Mouse (Mus musculus): ENCODE measurements around the gene Igf1.

The Igf1 gene

GRCm38 (mm10) chr10:87861104-87861455 is 3.0 kb downstream of the Igf1 start:
- no peak for DNase-seq

GRCm38 (mm10) chr10:87862899-87863298 is 4.8 kb downstream of the Igf1 start:
- no peak for DNase-seq

DNA sequence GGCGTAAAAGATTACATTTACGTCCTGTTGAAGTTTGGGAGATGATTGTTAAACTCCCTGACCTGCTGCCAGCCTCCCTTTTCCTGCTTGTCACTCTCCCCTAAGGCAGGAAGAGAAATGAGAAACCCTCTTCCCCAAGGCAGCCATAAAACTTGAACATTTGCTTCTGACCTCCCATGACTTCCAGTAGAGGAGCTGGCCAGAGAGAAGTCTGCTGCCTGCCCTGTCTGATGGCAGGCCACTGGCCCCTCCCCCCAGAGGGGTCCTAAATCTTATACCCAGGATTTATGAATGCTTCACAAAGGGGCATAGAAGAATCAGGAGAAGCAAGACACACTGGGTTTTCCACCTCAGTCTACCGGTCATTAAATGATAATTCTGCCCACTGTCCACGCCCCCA is 5.3 kb downstream of the Igf1 start:
- no peak for DNase-seq

DNA sequence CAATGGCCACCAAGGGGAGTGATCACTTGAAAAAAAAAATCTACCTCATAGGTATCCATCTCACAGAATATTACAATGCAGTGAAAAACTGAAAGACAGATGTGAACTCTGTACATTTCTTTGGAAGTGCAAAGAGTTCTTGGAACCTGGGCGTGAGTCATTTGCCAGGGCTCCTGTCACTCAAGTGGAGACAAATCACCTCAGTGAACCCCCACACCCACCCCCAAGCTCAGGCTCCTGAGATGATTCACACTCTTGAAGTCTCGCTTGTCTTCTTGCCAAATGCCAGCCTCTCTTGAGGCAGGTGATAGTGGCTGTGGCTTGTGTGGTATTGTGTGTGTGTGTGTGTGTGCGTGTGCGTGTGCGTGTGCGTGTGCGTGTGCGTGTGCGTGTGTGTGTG is 7.6 kb downstream of the Igf1 start:
- no peak for DNase-seq

DNA sequence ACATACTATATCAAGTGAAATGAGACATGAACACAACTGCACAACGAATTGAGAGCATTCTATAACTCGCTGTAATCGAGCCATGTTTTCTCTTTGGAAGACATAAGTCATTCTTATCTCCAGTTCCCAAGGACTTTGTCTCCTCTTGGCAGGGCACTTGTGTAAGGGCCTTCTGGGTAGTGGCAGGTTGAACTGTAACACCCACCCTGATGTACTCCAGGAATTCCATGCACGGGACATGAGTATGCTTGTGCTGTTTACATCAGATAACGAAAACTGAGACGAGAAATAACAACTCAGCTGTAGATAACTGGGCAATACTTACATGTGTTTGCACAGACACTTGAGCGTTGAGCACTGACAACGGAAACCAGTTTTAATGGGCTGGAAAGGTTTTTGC is 8.4 kb downstream of the Igf1 start:
- DNase-seq = no peak

GRCm38 (mm10) chr10:87867217-87867616 is 9.2 kb downstream of the Igf1 start:
- no peak for DNase-seq

GRCm38 (mm10) chr10:87867631-87868030 is 9.6 kb downstream of the Igf1 start:
- DNase-seq = no peak

DNA sequence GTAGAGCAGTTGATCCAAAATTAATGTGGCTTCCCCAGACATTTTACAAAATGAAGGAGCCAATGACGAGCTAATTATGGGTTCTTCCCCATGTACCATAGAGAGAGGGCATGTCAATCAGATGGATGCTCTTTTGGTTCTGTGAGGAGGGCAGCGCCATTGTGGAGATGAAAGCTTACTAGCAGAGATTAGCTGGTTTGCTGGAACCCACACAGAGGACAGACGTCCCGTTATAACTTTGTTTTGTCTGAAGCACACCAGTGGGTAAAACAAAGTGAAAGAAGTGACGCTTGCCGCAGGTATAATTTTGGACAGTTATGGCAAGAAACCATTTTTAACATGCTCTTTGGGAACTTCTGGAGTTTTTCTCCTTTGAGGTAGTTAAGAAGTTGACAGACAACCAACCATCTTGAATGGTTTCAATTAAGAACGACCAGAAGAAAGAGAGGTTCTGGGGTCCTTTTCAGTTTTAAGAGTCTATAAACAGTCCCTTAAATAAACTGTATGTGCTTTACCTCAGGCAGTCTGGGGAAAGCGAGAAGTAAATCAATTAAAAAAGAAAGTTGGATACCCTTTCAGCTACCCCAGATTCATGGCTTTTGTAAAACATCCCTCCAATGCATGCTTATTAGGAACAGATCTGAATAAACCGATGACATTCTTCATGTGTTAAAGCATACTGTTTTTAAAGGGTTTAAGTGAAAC is 10.4 kb downstream of the Igf1 start:
- no peak for DNase-seq

- DNase-seq = no peak
Observed at GRCm38 (mm10) chr10:87869151-87869550, 11.1 kb downstream of the Igf1 start.

- no peak for DNase-seq
Observed at GRCm38 (mm10) chr10:87869691-87870090, 11.6 kb downstream of the Igf1 start.

DNA sequence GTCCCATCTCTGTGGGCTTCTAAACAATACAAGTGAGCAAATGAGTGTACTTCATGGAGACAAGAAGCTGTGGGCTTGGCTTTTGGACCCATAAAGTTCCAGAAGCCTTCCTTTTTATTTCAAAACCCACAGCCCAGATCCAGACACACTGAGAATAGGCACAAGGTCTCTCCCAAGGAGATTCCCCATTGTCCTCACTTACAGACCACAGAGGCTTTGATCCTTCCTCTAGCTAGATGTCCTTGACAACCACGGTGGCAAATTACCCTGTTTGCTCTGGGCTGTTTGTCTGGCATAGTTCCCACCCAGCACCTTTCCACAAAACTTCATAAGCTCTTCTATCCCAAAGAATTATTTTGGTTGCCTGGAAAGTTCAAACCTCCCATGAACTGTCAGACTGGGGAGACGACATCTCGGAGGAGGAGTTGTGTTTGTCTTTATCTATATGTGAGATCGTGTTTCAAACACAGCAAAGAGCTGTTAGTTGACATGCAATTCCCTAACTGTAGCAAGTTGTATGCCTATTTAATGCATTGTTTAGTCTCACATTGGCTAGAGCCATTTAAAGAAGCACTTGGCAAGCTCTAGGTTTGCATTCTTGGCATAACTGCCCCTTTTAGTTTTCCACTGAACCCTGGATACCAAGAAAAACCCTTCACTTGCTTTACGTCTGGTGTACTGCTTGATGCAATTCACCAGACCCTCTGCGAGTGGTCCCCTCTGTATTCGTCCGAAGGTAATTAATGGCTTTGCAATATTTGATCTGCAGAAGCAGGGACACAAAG is 14.0 kb downstream of the Igf1 start:
- DNase-seq = no peak

- DNase-seq = no peak
Observed at GRCm38 (mm10) chr10:87872854-87873253, 14.8 kb downstream of the Igf1 start.

DNA sequence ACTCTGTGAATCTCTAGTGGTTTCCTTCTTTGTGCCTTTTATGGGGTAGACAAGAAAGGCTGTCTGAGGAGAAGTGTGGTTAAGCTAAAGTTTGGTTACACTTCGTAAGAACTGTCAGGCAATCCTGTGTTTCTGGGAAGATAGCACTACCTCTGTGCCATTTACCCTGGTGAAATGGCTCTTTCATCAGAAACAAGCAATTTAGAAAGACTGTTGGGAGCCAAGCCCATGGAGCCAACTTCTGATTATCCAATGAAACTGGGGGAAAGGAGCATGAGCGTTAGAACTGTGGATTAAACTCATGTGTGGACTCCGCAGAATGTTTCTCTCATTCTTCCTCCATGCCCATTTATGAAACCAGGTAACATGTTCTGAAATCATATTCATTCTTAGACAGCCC is 15.5 kb downstream of the Igf1 start:
- DNase-seq = no peak

DNA sequence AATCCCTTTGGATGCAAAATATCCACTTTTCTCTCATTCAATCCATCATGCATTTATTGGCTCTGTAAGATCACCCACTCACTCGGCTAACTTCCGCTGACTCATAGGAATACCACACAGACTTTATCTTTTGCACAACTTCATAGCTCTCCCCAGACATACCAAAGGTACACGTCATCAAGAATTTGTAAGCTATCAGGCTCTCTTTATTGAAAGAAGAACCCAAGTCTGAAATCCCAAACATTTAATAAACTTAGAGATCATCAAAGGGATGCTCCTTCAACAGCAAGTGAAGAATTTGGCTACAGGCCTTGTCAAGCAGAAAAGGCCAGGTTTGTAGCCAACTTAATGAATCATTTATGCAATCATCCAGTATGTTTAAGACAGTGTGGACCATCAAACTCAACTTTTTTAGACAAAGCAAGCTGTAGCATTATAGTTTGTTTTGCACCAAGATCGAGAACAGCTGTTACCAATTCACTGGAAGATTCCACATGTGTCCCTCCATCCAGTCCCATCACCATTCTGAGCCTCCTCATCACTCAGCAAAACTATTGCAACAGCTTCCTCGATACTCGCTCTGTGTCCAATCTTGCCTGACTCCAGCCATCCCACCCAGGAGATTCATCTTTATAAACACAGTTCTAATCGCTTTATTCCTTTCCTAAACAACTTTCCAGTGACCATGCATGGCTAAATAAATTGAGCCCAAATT is 22.2 kb downstream of the Igf1 start:
- DNase-seq = no peak

DNA sequence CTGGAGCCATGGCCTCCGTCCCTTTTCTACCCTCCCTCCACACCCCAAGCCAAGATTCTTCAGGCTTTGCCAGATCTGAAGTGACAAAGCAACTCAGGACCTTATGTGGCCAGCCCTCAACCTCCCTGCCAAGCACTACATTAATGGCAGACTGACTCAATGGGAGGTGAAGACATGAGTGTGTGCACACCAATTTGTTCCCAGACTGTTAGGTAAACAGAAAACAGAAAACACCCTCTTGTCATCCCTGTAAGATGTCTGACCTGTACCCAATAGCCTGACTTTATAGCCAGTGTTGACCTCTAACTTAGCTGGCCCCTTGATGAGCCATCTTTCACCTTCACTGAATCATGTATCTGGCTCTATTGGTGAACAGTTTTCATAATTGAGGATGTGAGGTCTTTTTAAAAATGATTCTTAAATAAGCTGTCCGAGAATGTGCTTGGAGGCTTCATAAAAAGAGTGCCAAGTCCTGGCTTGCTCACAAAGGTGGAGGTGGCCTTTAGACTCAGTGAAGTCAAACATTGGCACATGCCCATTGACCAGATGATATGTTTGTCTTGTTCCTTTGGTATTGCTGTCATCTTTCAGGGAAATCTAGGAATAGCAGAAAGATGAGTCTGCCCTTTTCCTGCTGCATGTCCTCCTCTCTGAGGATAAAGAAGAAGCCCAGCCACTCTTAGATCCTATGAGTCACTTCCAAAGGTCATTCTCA is 27.4 kb downstream of the Igf1 start:
- no peak for DNase-seq

GRCm38 (mm10) chr10:87889850-87890249 is 31.8 kb downstream of the Igf1 start:
- no peak for DNase-seq

DNA sequence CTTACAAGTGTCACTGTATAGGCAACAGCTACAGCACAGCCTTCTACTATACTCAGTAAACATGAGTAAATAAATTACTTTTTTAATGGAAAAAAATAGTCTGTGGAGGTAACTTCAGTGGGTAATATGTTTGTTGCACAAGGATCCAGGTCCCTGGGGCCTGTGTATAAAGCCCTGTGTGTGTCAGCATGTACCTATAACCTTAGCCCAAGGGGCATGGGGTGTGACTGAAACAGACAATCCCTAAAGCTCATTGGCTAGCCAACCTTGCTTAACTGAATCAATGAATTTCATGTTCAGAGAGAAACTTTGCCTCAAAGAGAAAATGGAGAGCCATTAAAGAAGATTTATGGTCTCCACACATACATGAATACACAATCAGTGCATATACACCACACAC is 34.2 kb downstream of the Igf1 start:
- no peak for DNase-seq

GRCm38 (mm10) chr10:87893272-87893671 is 35.2 kb downstream of the Igf1 start:
- DNase-seq = no peak

DNA sequence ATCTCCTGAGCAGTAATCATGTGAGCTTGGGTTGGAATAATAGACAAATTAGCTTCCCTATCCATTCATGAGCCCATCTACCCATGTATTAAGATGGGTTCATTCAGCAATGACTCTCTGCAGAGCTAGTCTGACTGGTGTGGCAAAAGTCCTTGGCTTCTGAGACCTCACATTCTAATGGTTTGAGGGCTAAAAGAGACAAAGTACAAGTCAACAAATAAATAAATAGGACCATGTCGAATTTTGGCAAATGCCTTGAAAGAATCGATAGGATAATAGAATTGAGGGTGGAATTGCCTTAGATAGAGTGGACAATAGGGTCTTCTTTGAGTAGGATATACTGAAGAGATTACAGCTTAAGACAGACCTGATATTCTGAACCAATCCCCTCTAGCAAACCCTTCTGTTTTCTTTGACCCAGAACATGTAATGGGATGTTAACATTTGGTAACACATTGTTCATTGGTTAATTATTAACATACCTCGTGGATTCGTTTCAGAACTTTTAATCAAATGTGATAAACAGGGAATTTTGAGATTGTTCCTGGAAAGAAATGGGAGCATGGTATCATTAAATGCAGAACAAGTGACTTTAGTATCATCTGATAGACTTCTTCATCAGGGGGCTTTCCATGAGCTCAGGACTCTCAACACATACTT is 36.5 kb downstream of the Igf1 start:
- DNase-seq = no peak

DNA sequence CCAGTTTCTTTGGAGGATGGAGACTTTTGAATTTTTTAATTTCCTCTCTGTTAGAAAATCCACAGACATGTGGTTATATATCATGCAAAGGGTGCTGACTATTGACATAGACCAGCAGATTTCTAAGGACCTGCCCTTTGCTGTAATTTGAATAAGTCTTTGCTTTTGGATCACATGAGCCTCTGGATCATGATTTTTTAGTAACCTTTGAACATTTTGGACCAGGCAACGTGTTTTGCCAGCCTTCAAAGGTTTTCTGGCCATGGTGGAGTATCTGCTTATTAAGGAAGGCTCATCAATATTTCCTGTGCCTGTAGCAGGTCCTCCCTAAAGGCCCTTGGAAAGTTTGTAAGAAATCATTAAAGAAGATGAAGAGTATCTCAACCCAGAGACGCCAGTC is 37.3 kb downstream of the Igf1 start:
- DNase-seq = no peak

- DNase-seq = no peak
Observed at GRCm38 (mm10) chr10:87897331-87897730, 39.3 kb downstream of the Igf1 start.

DNA sequence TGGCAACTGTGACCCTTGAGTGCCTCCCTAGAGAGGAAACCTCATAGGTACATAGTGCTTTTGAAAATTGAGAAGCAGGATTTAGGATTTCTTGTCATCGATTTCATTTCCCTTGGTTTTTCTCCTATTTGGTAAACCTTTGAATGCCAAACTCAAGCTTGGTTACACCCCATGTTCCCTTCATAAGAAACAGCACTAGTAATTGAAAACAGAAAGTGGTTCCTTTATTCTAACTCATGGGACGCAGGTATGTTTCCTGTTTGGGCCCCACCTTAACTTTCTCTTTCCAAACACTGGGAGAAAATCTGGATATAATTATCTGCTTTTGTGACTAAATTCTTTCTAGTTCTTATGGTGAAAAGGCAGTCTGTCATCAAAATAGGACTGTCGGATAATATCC is 40.8 kb downstream of the Igf1 start:
- no peak for DNase-seq

DNA sequence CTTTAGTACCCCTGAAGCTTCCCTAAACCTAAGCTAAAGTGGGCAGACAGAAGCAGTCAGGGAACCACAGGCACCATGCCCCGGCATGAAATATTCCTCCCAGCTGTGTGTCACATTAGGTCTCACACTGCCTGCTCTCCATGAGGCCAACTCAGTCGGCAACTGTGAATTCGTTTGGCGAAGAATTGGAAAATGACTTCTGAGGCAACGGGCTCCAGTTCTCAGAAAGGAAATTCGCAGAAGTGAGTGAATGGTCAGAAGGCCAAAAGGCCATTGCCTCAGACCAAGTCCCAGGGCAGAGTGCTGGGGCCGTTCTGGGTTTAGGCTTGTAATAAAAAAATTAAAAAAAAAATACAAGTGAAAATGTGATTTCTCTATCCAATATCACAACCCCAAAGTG is 43.9 kb downstream of the Igf1 start:
- DNase-seq = no peak

Data from cerebellum, adult 9-10 months (tissue).